14 mouse cellular contexts compared by ENCODE assay signal in the genomic region with DNA sequence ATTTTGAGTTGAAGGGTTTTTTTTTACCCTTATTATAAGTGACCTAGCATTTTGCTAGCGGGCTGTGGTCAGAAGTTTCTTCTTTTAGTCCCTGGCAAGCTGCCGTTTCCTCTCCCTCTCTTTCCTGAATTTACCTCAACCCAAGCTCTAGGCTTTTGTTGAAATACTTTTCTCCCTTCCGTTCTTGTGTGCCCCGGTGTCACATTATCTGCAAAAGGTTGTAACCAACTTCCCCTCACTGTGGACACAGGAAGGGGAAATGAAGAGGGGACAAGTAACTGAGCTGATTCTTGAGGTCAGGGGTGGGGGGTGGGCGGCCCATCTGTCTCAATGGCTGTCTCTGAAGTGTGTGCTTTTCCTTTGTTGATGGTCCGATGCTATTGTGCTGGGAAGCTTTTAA.
A peak's percentile ranks its signal among the peaks of the same experiment; 100 is the strongest.
DNase-seq lines count a peak whose midpoint lies in the region; ATAC-seq and TF ChIP-seq lines count a peak whose summit lies in the region.
"Had no signal": no experiment of that assay in that cellular context is flagged by ENCODE, and none has a peak within 500 bp of the region (broad histone marks: within the 10 kb centered on the region; RNA-seq: fewer than 3 reads in every experiment).

No protein-coding gene starts in this region.

- peaks cover 14% of the 10 kb centered on the region; the same call in 1 of the 2 replicates for H3K4me1 ChIP-seq in lung, embryonic 14.5 days (ENCODE audit: insufficient read depth)
- H3K4me1 ChIP-seq in megakaryocyte, embryonic 14.5 days, result peaks cover 32% of the 10 kb centered on the region
- H3K4me1 ChIP-seq: intestine, embryonic 15.5 days; limb, embryonic 15.5 days had no signal

- H3K27ac ChIP-seq in lung, embryonic 14.5 days (ENCODE audit: low read depth), result no peak overlapping the region
- H3K27ac ChIP-seq: gastrocnemius, adult 2 months; intestine, embryonic 15.5 days; limb, embryonic 15.5 days had no signal

- no peak overlapping the region for H3K4me3 ChIP-seq in lung, embryonic 14.5 days (ENCODE audit: low read depth, low read length)
- H3K4me3 ChIP-seq in megakaryocyte, embryonic 14.5 days (replicated peaks), result peak overlapping the region; percentile 80
- H3K4me3 ChIP-seq: gastrocnemius, adult 2 months; intestine, embryonic 15.5 days; limb, embryonic 15.5 days had no signal

- no peaks in the 10 kb centered on the region for H3K9me3 ChIP-seq in lung, embryonic 14.5 days (ENCODE audit: low read depth, low read length)
- H3K9me3 ChIP-seq in megakaryocyte, embryonic 14.5 days, result no peaks in the 10 kb centered on the region
- H3K9me3 ChIP-seq: intestine, embryonic 15.5 days; limb, embryonic 15.5 days had no signal

- DNase-seq in lung, embryonic 14.5 days, result peak; percentile 64
- no peak for DNase-seq in lung, postnatal 36 days
- peak; percentile 5 to 19 for DNase-seq in heart, adult 9 months (ENCODE audit: low spot score in 2 of 2)
- peak; percentile 41 for DNase-seq in kidney, adult 9 months
- DNase-seq in urinary bladder, adult 2 months (ENCODE audit: low spot score), result no peak
- DNase-seq in cerebellum, postnatal 14 days, result no peak
- DNase-seq in ovary, postnatal 10 days (ENCODE audit: low spot score), result no peak
- DNase-seq: cerebellum, adult 2 months; gastrocnemius, adult 2 months; thymus, postnatal 4 days had no signal

- no peaks in the 10 kb centered on the region for H3K36me3 ChIP-seq in lung, embryonic 14.5 days (ENCODE audit: insufficient read depth)
- no peaks in the 10 kb centered on the region for H3K36me3 ChIP-seq in megakaryocyte, embryonic 14.5 days (replicated peaks; ENCODE audit: low read length)
- H3K36me3 ChIP-seq: intestine, embryonic 15.5 days; limb, embryonic 15.5 days had no signal

- no peak for TF ChIP-seq CTCF in lung, embryonic 14.5 days (IDR thresholded peaks at IDR 0.05; ENCODE audit: low read depth)

- WGBS in lung, embryonic 14.5 days, result 32% methylated on average over 6 of the region's 6 CpGs

- no peak overlapping the region for H3K9ac ChIP-seq in lung, embryonic 14.5 days
- H3K9ac ChIP-seq: intestine, embryonic 15.5 days; limb, embryonic 15.5 days had no signal

- H3K27me3 ChIP-seq in lung, embryonic 14.5 days (ENCODE audit: insufficient read depth, low read length), result no peaks in the 10 kb centered on the region
- H3K27me3 ChIP-seq in megakaryocyte, embryonic 14.5 days (replicated peaks), result no peaks in the 10 kb centered on the region
- H3K27me3 ChIP-seq: intestine, embryonic 15.5 days; limb, embryonic 15.5 days had no signal

- peak; percentile 17; the same call in 1 of the 2 replicates for ATAC-seq in lung, embryonic 14.5 days (ENCODE audit: insufficient read depth)
- ATAC-seq: activated CD4-positive, CD25-positive, alpha-beta regulatory T cell, adult 4 months; intestine, embryonic 15.5 days had no signal

- no peak overlapping the region for H3K4me2 ChIP-seq in lung, embryonic 14.5 days
- H3K4me2 ChIP-seq: intestine, embryonic 15.5 days; limb, embryonic 15.5 days had no signal

Comparison
In these comparisons a context has a peak if more than half of its experiments do, and no peak if none do; other contexts are left out.
1. DNase-seq: peak in lung, embryonic 14.5 days (single experiment), heart, adult 9 months (2 of 2) and kidney, adult 9 months (single experiment); none in lung, postnatal 36 days (single experiment), urinary bladder, adult 2 months (single experiment), cerebellum, postnatal 14 days (0 of 2) and ovary, postnatal 10 days (single experiment).